Mouse (Mus musculus): ENCODE data around the gene Rftn2. TPM values are rescaled to one million over a fixed set of nuclear protein-coding genes. Genes with fewer than 3 reads are reported as not detected.

Gene Rftn2
- polyA plus RNA-seq, 1 experiment from 2014 or later, result 5.8 TPM

Other genes starting within 250 kb of the Rftn2 start
- gene Sf3b1, start 199.3 kb downstream of the Rftn2 start, polyA plus RNA-seq (2015; fragmentation: Nextera tagmentation; extraction: Ambion mirVana), result 172 and 198 TPM in 2 replicates
- 20.9 and 21.4 TPM in 2 replicates for gene Coq10b, start 174.0 kb downstream of the Rftn2 start, polyA plus RNA-seq (2015; fragmentation: Nextera tagmentation; extraction: Ambion mirVana)
- 306 and 363 TPM in 2 replicates for gene Hspe1, start 138.7 kb downstream of the Rftn2 start, polyA plus RNA-seq (2015; fragmentation: Nextera tagmentation; extraction: Ambion mirVana)
- 432 and 493 TPM in 2 replicates for gene Hspd1, start 138.5 kb downstream of the Rftn2 start, polyA plus RNA-seq (2015; fragmentation: Nextera tagmentation; extraction: Ambion mirVana)
- 95.9 and 117 TPM in 2 replicates for gene Mob4, start 95.6 kb downstream of the Rftn2 start, polyA plus RNA-seq (2015; fragmentation: Nextera tagmentation; extraction: Ambion mirVana)
- gene Mars2, start 10.4 kb upstream of the Rftn2 start, polyA plus RNA-seq (2015; fragmentation: Nextera tagmentation; extraction: Ambion mirVana), result 2.9 and 3.2 TPM in 2 replicates
- gene Boll, start 136.7 kb upstream of the Rftn2 start, polyA plus RNA-seq (2015; fragmentation: Nextera tagmentation; extraction: Ambion mirVana), result 0.11 and 0.27 TPM in 2 replicates
- gene Plcl1, start 179.1 kb upstream of the Rftn2 start, polyA plus RNA-seq (2015; fragmentation: Nextera tagmentation; extraction: Ambion mirVana), result 0.67 and 0.71 TPM in 2 replicates